Mouse (Mus musculus) retina, adult 2 months (tissue): ENCODE measurements around the gene Cxcr4.
"Not testable (repeated sequence)": the region's sequence is repeated elsewhere in the genome, so short reads cannot be mapped to it uniquely, and the experiment has no call there.

ENCODE experiments used
- DNase-seq: peaks from one replicate; pipeline ENCODE4 v3.0.0-alpha.2; 2012; ENCODE audit warnings: low read depth, low spot score

Gene Cxcr4

DNA sequence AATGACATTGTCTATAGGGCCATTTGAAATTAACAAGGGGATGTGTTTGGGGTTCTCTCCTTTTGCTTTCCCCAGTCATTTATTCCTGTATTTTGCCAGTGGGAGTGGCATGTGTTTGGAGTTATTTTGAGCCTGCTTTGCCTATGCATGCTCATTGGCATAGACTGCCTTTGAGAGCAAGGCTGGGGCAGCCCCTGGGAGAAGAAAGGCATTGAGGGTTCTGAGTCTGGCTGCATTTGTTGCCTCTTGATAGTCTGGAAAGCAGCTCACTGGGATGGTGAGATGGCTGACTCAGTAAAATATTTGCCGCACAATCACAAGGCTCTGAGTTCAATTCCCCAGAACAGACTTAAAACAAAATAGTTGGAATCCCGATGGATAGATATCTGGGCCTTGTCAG lies 8.5 kb upstream of the Cxcr4 start:
- no peak for DNase-seq

DNA sequence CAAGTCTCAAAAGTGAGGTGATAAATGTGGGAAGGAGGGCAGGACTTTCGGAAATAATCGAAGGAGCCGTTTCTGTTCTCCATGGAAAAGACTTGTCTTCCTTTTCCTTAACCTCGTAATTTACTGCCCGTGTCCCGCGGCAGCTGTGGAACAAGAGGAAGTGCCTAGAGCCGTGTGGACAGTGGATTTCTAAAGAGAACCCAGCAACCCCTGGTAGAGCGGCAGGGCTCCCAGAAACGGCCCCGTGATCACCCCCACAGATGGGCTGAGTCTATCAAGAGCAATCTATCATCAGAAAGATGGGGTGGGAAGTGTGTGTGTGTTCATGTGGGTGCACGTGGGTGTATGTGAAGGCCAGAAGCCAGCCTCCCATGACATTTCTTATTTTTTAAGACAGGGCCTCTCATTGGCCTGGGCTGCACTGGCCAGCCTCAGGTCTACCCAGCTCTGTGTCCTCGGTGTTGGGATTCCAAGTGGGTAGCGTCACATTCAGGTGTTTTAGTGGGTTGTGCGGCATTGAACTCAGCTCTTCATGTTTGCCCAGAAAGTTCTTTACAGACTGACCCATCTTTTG lies 5.2 kb upstream of the Cxcr4 start:
- DNase-seq, result no peak

GRCm38 (mm10) chr1:128595528-128595927 lies 3.4 kb upstream of the Cxcr4 start:
- no peak for DNase-seq

DNA sequence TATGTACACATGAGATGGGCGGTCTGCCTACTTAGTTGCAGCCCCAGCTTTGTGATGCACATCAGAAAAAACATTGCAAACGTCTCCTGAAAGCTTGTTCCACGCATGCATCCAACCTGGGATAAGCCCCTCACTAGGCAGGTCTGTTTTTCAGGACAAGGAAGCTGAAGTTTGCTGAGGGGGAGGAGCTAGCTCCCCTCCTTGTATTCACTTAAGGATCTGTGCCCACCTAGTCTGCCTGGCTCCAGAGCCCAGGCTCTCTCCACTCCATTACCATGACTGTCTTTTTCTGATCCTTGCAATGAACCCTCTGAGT lies 3.0 kb upstream of the Cxcr4 start:
- no peak for DNase-seq

- no peak for DNase-seq
Measured at GRCm38 (mm10) chr1:128594353-128595104, 2.4 kb upstream of the Cxcr4 start.

- no peak for DNase-seq
Measured at GRCm38 (mm10) chr1:128592961-128593501, 938 bp upstream of the Cxcr4 start.

DNA sequence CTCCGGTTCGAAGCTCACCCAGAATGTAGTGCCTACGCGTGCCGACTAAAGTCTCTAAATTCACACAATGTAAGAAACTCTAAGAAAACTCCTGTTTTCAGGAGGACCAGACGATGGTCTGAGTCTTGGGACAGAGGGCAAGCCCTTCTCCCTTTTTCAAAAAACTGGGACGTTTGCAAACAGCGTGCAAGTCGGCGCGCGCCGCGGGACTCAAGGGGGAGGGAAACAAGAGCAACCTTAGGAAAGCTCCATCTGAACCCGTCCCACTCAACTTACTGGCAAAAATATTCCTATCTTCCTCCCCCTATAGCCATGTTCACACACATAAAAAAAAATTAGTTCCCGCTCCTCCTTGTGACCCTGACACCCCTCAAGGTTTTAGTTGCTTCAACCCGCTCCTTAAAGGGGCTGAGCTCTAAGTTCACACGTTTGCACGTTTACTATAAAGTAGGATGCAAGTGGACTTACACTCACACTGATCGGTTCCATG lies 327 bp downstream of the Cxcr4 start:
- no peak for DNase-seq

DNA sequence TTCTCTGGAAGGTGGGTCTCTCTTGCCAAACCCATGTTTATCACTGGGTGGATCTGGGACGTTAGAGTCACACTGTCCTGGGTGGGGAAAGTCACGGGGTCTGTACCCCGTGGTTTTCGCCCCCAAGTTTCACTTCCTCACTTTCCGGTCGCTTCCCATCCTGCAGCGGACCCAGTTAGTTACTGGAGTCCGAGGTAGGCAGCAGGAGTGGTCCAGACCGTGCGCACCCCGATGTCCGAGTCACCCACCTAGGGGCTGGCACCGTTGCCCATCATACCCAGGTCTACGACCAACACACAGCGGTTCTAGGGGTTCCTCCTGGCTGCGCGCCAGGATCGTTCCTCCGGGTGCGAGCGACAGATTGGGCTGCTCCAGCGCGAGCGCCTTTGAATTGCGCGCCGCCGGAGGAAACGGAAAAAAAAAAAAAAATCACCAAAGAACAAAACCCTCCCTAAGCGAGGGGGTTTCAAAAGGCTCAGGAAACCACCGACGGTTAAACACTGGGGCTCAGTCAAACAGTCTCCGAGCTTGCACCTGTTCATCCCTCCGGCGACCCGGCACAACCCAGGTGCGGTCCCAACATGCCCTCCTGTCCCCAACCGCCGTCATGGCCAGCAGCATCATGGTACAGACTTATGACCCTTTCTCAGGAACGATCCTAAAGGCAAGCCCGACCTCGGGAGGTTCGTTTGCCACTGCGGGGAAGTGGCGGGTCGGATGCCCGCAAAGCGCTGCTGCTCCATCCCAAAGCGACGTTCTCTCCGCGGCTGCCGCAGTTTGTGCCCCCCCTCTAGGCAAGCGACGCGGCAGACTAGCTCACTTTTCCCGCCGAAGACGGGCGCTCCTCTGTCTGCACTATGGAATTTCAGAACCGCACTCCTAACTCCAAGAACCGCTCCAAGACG lies 1.0 kb downstream of the Cxcr4 start:
- no peak for DNase-seq

- DNase-seq, result no peak
Measured at GRCm38 (mm10) chr1:128590011-128590410, 2.1 kb downstream of the Cxcr4 start.

DNA sequence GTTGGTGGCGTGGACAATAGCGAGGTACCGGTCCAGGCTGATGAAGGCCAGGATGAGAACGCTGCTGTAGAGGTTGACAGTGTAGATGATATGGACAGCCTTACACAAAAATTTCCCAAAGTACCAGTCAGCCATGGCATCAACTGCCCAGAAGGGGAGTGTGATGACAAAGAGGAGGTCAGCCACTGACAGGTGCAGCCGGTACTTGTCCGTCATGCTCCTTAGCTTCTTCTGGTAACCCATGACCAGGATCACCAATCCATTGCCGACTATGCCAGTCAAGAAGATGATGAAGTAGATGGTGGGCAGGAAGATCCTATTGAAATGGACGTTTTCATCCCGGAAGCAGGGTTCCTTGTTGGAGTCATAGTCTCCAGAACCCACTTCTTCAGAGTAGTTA lies 2.6 kb downstream of the Cxcr4 start:
- no peak for DNase-seq

GRCm38 (mm10) chr1:128588337-128588736 lies 3.8 kb downstream of the Cxcr4 start:
- no peak for DNase-seq

- no peak for DNase-seq
Measured at GRCm38 (mm10) chr1:128586928-128587780, 4.9 kb downstream of the Cxcr4 start.

GRCm38 (mm10) chr1:128586162-128586927 lies 5.7 kb downstream of the Cxcr4 start:
- no peak for DNase-seq

DNA sequence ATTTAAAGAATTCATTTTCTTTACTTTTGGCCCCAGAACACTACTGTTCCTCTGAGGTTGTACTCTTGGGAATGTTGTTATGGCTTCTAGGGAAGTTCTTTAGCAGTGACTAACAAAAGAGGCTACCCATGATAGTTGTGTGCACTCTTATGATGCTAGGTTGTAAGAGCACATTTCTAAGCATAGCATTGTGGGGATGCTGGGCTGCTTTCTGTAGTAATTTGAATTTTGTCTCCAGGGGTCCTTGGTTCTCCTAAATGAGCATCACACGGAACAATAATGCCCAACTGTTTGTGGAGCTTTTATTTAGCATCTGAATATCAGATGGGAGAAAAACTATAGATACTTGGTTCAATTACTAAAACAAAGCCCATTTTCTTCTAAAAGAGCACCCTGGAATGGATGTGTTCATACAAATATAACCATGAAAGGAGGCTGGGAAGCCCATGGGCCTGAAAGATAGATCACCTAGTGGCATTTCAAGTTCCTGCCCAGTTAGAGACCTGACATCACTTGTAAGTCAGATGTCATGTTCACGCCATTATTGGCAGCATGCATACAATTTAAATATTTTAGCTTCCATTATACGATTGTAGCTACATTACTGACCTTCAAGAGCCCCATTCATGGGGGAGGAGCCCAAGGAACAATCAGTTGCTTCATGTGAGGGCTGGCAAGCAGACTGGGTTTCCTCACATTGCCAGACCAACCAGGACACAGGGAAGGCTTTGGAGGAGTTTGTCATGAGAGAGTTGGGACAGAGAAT lies 6.5 kb downstream of the Cxcr4 start:
- no peak for DNase-seq

- not testable (repeated sequence) for DNase-seq
Measured at GRCm38 (mm10) chr1:128584716-128585115, 7.4 kb downstream of the Cxcr4 start.

DNA sequence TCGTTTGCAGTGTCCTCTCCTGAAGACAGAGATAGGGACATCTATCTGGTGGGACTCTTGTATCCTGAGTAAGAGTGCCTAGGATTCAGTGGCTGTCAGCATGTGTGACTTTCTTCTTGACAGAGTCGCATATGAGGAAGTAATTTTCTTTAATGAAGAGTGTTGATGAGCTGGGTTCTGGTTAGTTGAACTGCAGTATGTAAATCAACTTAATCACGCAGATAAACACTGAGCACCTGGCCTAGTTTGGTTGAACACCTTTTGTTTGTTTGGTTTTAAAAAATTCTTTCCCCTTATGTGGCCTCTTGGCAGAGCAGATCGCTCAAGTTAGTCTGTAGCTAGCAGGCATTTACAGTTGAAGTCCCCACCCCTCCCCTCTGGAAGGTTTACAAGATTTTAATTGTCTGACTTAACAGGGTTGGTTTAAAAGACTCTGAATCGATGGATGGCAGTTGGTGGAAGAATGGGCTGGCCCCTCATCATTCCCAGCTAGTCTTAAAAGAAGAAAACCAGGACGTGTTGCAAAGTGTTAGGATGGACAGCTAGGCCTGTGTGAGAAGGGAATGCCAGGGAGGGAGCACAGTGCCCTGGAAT lies 8.7 kb downstream of the Cxcr4 start:
- DNase-seq, result no peak

- no peak for DNase-seq
Measured at GRCm38 (mm10) chr1:128580321-128580720, 11.8 kb downstream of the Cxcr4 start.

GRCm38 (mm10) chr1:128578454-128578853 lies 13.6 kb downstream of the Cxcr4 start:
- DNase-seq, result no peak

DNA sequence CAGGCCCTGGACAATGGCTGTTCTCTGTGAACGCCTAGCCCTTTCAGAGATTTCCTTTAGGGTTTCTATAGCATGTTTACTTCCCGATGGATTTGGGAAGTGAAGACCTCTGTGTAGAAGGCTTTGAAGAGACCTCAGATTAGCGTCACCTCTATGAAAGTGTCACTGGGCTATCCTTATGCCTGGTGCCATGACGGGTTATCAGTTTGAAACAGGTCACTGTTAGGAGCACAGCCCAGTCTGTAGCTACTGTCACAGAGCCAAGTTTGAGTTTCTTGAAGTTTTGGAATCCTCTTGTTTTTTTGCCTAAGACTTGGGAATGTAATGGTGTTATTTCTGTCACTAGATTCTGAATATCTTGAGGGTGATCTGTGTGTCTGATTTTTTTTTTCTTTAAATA lies 17.0 kb downstream of the Cxcr4 start:
- no peak for DNase-seq
